Mouse (Mus musculus) stomach, postnatal 0 days (tissue): ENCODE data around the gene Trnt1. TPM values are rescaled to one million over a fixed set of nuclear protein-coding genes. Genes with fewer than 3 reads are reported as not detected.

Experiments
- ATAC-seq: fragments of 200-750 bp; cut with Nextera tagmentation; 2 replicates; pipeline ENCODE4 v1.8.0; 2017; ENCODE audit not compliant: low FRiP score, low TSS enrichment
- DNase-seq: peaks from one replicate; pipeline ENCODE4 v3.0.0-alpha.2; 2016; ENCODE audit warnings: low spot score
- H3K27ac ChIP-seq: fragments of 300-500 bp; sonication (generic); replicated peaks from 2 replicates; pipeline ENCODE4 v1.5.1; 2014; ENCODE audit warnings: mild to moderate bottlenecking, control low read depth
- H3K27me3 ChIP-seq: fragments of 300-500 bp; sonication (generic); 2 replicates; pipeline ENCODE4 v1.6.1; 2014; ENCODE audit warnings: low read length; ENCODE audit not compliant: control insufficient read depth, insufficient read depth
- H3K36me3 ChIP-seq: fragments of 300-500 bp; sonication (generic); 2 replicates; pipeline ENCODE4 v1.6.1; 2014; ENCODE audit warnings: low read length, mixed read lengths; ENCODE audit not compliant: control insufficient read depth, insufficient read depth
- H3K4me1 ChIP-seq: fragments of 300-500 bp; sonication (generic); replicated peaks from 2 replicates; pipeline ENCODE4 v1.6.1; 2014; ENCODE audit warnings: antibody characterized with exemption; ENCODE audit not compliant: control insufficient read depth, insufficient read depth
- H3K4me2 ChIP-seq: fragments of 300-500 bp; sonication (generic); replicated peaks from 2 replicates; pipeline ENCODE4 v1.6.1; 2014; ENCODE audit warnings: low read depth, mild to moderate bottlenecking, control low read depth, moderate library complexity
- H3K4me3 ChIP-seq: fragments of 300-500 bp; sonication (generic); 2 replicates; pipeline ENCODE4 v1.5.1; 2014; ENCODE audit warnings: low read depth, low read length, control low read depth
- H3K9ac ChIP-seq: fragments of 300-500 bp; sonication (generic); 2 replicates; pipeline ENCODE4 v1.6.1; 2014; ENCODE audit warnings: mild to moderate bottlenecking, low read length, control low read depth, mixed read lengths
- H3K9me3 ChIP-seq: fragments of 300-500 bp; sonication (generic); 2 replicates; pipeline ENCODE4 v1.6.1; 2016; ENCODE audit warnings: low read length; ENCODE audit not compliant: control insufficient read depth
- CTCF ChIP-seq: IDR thresholded peaks from 2 replicates; pipeline ENCODE4 v1.5.1; 2016; ENCODE audit warnings: antibody characterized with exemption, low read depth, mild to moderate bottlenecking, moderate library complexity
- EP300 ChIP-seq: optimal IDR thresholded peaks from 2 replicates; pipeline ENCODE3; 2016; ENCODE audit warnings: antibody characterized with exemption
- WGBS: fragments of 180-500 bp; shearing (Covaris S2); extraction: QIAGEN DNeasy Blood & Tissue Kit; methylation state at CpG from one replicate; pipeline ENCODE4 v1.1.7; 2014; 5-methylcytosine and 5-hydroxymethylcytosine counted together
- polyA plus RNA-seq: library from polyadenylated mRNA; unstranded; fragments of >200 nt; fragmentation: Nextera tagmentation; extraction: Ambion mirVana; gene quantifications from 2 replicates; pipeline ENCODE4 v1.2.1, GENCODE M21; 2015

Gene Trnt1
- polyA plus RNA-seq, 1 experiment from 2014 or later, result 41.8 TPM

DNA sequence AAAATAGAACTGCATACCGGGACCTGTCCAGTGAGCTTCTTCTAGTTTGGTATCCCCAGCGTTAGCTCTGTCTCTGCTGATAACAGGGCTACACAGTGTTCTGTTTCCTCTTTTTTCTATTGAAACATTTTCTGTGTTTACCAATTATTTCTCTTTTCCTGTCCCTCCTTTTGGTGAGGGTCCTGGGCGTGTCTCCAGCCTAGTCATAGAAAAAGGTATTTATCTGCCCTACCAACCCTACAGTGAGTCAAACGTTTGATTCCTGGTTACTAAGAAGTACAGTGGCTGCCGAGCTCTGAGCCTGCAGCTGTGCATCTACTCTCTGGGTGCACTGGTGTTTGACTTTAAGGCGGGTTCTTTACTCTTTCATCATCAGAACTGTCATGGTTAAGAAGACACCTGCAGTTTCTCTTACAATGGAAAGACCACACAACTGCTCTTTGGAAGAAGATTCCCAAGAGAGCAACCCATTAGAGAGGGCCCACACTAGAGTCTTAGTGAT, 20.0 kb upstream of the Trnt1 start, which contains the start of gene Il5ra:
Il5ra (minus strand) TSS at position 151 of the 502 bp plus-strand sequence.
- Histone ChIP-seq H3K27me3 (no peaks in the 10 kb centered on the region), H3K27ac (no peak within 1 kb of the TSS), H3K4me3 (no peak within 1 kb of the TSS), H3K36me3 (no peaks in the 10 kb centered on the region), H3K4me2 (no peak within 1 kb of the TSS), H3K9ac (no peak within 1 kb of the TSS), H3K9me3 (no peaks in the 10 kb centered on the region), H3K4me1 (no peaks in the 10 kb centered on the region)
- no peak for DNase-seq
- no peak for TF ChIP-seq CTCF
- no peak for TF ChIP-seq EP300
- no peak for ATAC-seq
- WGBS, result 38% methylated on average over 6 of the region's 6 CpGs

DNA sequence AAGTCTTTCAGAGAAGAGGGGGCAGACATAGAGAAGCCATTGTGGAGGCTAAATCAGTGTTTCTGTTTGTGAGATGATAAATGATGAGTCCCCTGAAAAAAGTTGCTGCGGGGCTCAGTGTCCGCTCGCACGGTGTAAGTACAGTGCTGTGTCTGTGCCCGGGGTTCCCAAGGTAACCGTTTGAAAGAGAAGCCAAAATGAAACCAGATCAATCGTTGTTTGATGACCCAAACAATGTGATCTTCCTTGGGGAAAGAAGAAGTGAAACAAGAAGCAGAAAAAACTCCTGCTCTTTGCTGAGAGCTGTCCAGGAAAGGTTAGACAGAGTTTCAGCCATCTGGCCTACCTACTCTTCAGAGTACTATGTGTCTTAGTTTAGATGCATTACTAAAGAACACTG, 18.6 kb upstream of the Trnt1 start:
- Histone ChIP-seq H3K27me3 (no peaks in the 10 kb centered on the region), H3K4me1 (no peaks in the 10 kb centered on the region), H3K9me3 (no peaks in the 10 kb centered on the region), H3K4me3 (no peak overlapping the region), H3K9ac (no peak overlapping the region), H3K36me3 (no peaks in the 10 kb centered on the region), H3K27ac (no peak overlapping the region), H3K4me2 (no peak overlapping the region)
- 74% methylated on average over 7 of the region's 7 CpGs for WGBS
- no peak for TF ChIP-seq CTCF
- no peak for TF ChIP-seq EP300
- no peak for DNase-seq
- ATAC-seq, result no peak

DNA sequence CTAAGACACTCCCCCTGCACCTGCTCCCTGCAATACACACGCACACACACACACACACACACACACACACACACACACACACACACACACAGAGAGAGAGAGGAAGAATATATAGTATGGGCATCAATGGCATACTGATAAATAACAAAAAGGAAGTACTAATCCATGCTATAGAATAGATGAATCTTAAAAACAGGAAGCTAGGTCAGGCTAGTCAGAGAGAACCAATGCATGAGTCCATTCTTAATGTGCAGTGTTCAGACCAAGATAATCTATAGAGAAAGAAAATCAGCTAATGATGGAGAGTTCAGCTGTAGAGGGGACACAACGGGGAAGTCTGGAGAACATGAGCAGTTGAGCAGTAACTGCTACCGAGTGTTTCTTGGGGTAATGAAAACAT, 10.6 kb upstream of the Trnt1 start:
- H3K36me3 ChIP-seq, result no peaks in the 10 kb centered on the region
- ATAC-seq (no peak), DNase-seq (no peak)
- no peak for TF ChIP-seq EP300
- no peak for TF ChIP-seq CTCF
- no peaks in the 10 kb centered on the region for H3K4me1 ChIP-seq
- no peaks in the 10 kb centered on the region for H3K9me3 ChIP-seq
- WGBS, result 73% methylated on average over 3 of the region's 3 CpGs
- no peak overlapping the region for H3K9ac ChIP-seq
- no peak overlapping the region for H3K4me3 ChIP-seq
- H3K4me2 ChIP-seq, result no peak overlapping the region
- H3K27me3 ChIP-seq, result no peaks in the 10 kb centered on the region
- no peak overlapping the region for H3K27ac ChIP-seq

DNA sequence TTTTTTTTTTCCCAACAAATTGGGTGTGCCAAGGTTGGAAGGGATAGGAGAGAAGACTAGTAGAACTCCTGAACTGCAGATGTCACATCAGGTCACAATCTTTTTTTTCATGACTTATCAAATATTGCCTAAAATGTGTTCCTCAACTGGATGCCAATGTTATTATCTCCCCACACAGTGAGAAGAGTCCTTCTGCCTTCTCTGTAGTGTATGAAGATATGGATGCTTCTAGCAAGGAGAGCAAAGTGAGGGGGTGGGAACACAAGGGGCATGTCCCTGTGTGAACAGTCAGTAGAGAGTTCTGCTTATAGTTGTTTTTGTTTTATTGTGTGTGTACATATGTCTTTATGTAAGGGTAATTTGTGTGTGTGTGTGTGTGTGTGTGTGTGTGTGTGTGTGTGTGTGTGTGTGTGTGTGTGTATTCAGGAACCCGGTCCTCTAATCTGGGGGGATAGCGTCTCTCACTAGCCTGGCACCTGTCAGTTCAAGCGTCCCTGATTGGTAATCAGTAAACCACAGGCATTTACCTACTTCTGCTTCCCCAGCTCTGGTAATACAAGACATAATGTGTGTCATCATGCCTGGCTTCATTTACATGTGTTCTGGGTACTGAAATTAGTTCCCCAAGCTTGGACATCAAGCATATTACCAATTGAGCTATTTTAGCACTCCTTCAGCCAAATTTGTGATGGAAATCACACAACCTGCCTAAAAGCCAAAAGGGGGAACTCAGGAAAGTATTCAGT, 8.3 kb upstream of the Trnt1 start:
- ATAC-seq (no peak), DNase-seq (no peak)
- H3K4me2 ChIP-seq, result no peak overlapping the region
- no peak overlapping the region for H3K27ac ChIP-seq
- H3K9ac ChIP-seq, result no peak overlapping the region
- TF ChIP-seq CTCF, result no peak
- TF ChIP-seq EP300, result no peak
- WGBS, result 81% methylated on average over 3 of the region's 3 CpGs
- H3K4me1 ChIP-seq, result no peaks in the 10 kb centered on the region
- no peaks in the 10 kb centered on the region for H3K27me3 ChIP-seq
- H3K9me3 ChIP-seq, result no peaks in the 10 kb centered on the region
- no peaks in the 10 kb centered on the region for H3K36me3 ChIP-seq
- no peak overlapping the region for H3K4me3 ChIP-seq

DNA sequence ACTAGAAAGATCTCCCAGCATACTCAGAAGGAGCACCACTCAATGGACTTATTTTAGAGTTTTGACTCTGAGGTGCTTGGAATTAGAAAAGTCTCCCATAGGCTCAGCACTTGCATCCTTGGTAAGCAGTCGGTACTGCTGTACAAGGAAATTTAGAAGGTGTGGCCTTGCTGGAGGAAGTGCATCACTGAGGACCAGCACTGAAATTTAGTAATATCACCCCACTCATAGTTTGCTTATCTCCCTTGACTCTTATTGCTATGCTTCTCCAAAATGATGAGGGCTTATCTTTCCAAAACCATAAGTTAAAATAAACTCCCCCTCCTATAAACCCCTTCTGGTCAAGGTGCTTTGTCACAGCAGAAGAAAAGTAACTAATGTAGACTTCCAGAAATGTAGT, 7.4 kb upstream of the Trnt1 start:
- Histone ChIP-seq H3K27ac (no peak overlapping the region), H3K4me3 (no peak overlapping the region), H3K4me2 (no peak overlapping the region), H3K27me3 (no peaks in the 10 kb centered on the region), H3K4me1 (no peaks in the 10 kb centered on the region), H3K36me3 (no peaks in the 10 kb centered on the region), H3K9ac (no peak overlapping the region), H3K9me3 (no peaks in the 10 kb centered on the region)
- TF ChIP-seq EP300, result no peak
- no peak for ATAC-seq
- whole genome bisulfite sequencing, result 76% methylated on average over 1 of the region's 1 CpGs
- no peak for DNase-seq

DNA sequence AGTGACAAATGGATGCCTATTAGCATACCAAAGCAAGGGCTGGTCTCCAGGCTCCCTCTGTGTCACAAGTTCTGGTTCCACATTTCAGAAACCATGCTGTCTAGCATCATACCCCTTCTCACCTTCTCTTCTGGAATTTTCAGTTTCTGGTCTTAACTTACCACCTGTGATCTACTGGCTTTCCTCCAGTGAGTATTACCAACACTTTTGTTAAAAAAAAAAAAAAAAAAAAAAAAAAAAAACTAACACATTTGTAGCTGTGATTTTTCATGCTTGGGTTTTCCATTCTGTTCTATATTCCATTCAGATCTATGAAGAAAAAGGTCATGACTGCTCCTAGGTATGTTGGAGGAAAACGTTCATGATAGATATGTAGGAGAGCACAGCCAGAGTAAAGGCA, 3.0 kb upstream of the Trnt1 start:
- no peak for ATAC-seq
- H3K4me2 ChIP-seq, result no peak overlapping the region
- DNase-seq, result no peak
- TF ChIP-seq EP300 (no peak), CTCF (no peak)
- H3K4me3 ChIP-seq, result no peak overlapping the region
- 0 out of 2 replicates have a peak, but pooled peaks cover 4% of the 10 kb centered on the region for H3K4me1 ChIP-seq
- H3K27ac ChIP-seq, result no peak overlapping the region
- H3K27me3 ChIP-seq, result no peaks in the 10 kb centered on the region
- 81% methylated on average over 1 of the region's 1 CpGs for WGBS
- no peaks in the 10 kb centered on the region for H3K9me3 ChIP-seq
- no peaks in the 10 kb centered on the region for H3K36me3 ChIP-seq
- no peak overlapping the region for H3K9ac ChIP-seq
